Mouse (Mus musculus) embryonic stem cell, embryonic (primary cell): ENCODE results near the gene Pip5kl1.

ENCODE experiments used
- CTCF ChIA-PET, 4 experiments: fragments of 300-600 bp in 2 of 4; fragments of 350-600 bp in 2 of 4; sonication (Branson Sonifier 250); formaldehyde crosslinking; loops; one replicate each; lab custom pipeline; 2022; ENCODE audit warnings: inconsistent platforms in 2 of 4; lab: Charles Lee
- POLR2A ChIA-PET, 4 experiments: fragments of 300-600 bp in 2 of 4; fragments of 350-600 bp in 2 of 4; sonication (Branson Sonifier 250); formaldehyde crosslinking; loops; one replicate each; lab custom pipeline; 2022; ENCODE audit warnings: antibody characterized with exemption in 4 of 4, inconsistent platforms in 1 of 4; lab: Charles Lee

Pip5kl1 gene

GRCm38 (mm10) chr2:32568149-32568548 is 6.4 kb upstream of the Pip5kl1 start:
- CTCF ChIA-PET, result interaction anchor here in 2 of 4 experiments (0.6 to 3.8 kb wide), 6 partner anchors 64 to 256 kb away, joined by 3 to 63 read pairs (median 3); no protein-coding TSS in a partner anchor

GRCm38 (mm10) chr2:32568941-32569340 is 5.7 kb upstream of the Pip5kl1 start:
- ChIA-PET POLR2A (interaction anchor here in 2 of 4 experiments (0.5 to 1.5 kb wide), 4 partner anchors 10 to 763 kb away, joined by 3 to 4 read pairs (median 4); no protein-coding TSS in a partner anchor), CTCF (interaction anchor here in 2 of 4 experiments (0.6 to 3.4 kb wide), 3 partner anchors 65 to 164 kb away, joined by 3 to 18 read pairs (median 3); no protein-coding TSS in a partner anchor)

More at GRCm38 (mm10) chr2:32568149-32568548, 6.4 kb upstream of the Pip5kl1 start:
- POLR2A ChIA-PET, result interaction anchor here in 3 of 4 experiments (0.6 to 1.5 kb wide), 6 partner anchors 9 to 762 kb away, joined by 3 to 5 read pairs (median 4); no protein-coding TSS in a partner anchor

- ChIA-PET CTCF (interaction anchor here (0.6 to 4.0 kb wide), 23 partner anchors 9 to 357 kb away, joined by 3 to 29 read pairs (median 4); partner anchors contain the start of gene Tor2a (in 2 of the 4)), POLR2A (interaction anchor here in 3 of 4 experiments (0.6 to 2.1 kb wide), 60 partner anchors 8 to 883 kb away, joined by 3 to 20 read pairs (median 4); partner anchors contain the start of genes Abl1 (in 1 of the 3), Cdk9 (in 1 of the 3), Fam102a (in 1 of the 3) and Lrsam1 (in 1 of the 3))
These were observed 3.7 kb upstream of the Pip5kl1 start, which contains the start of gene Dpm2 for GRCm38 (mm10) chr2:32570698-32571494. TSS of gene Dpm2 (plus strand) at chr2:32570858.

GRCm38 (mm10) chr2:32572196-32572595 is 2.4 kb upstream of the Pip5kl1 start:
- ChIA-PET CTCF (interaction anchor here in 3 of 4 experiments (0.6 to 4.0 kb wide), 6 partner anchors 11 to 422 kb away, joined by 3 to 29 read pairs (median 3); partner anchors contain the start of gene St6galnac4 (in 2 of the 3)), POLR2A (interaction anchor here in 3 of 4 experiments (0.8 to 2.1 kb wide), 5 partner anchors 11 to 121 kb away, joined by 3 to 7 read pairs (median 3); no protein-coding TSS in a partner anchor)

GRCm38 (mm10) chr2:32574901-32575585 is 446 bp downstream of the Pip5kl1 start:
- POLR2A ChIA-PET, result interaction anchor here (0.6 to 2.1 kb wide), 16 partner anchors 8 to 152 kb away, joined by 3 to 10 read pairs (median 4); partner anchors contain the start of genes St6galnac4 (in 2 of the 4) and Eng (in 1 of the 4)

GRCm38 (mm10) chr2:32575586-32576160 is 1.1 kb downstream of the Pip5kl1 start, which contains the start of gene 9430097D07Rik:
TSS of gene 9430097D07Rik (minus strand) at chr2:32575684.
- ChIA-PET POLR2A (interaction anchor here in 3 of 4 experiments (0.8 to 2.1 kb wide), 18 partner anchors 7 to 113 kb away, joined by 3 to 10 read pairs (median 3); partner anchors contain the start of genes St6galnac4 (in 2 of the 3) and Eng (in 1 of the 3)), CTCF (interaction anchor here (0.6 to 2.6 kb wide), 46 partner anchors 8 to 501 kb away, joined by 3 to 27 read pairs (median 4); partner anchors contain the start of genes St6galnac4 (in 1 of the 4) and Tor2a (in 1 of the 4))

More at GRCm38 (mm10) chr2:32574901-32575585, 446 bp downstream of the Pip5kl1 start:
- CTCF ChIA-PET, result interaction anchor here (0.6 to 2.6 kb wide), 62 partner anchors 8 to 502 kb away, joined by 3 to 27 read pairs (median 4); partner anchors contain the start of genes Eng (in 1 of the 4), St6galnac4 (in 1 of the 4) and Tor2a (in 1 of the 4)

- ChIA-PET POLR2A (interaction anchor here in 3 of 4 experiments (0.6 to 1.7 kb wide), 10 partner anchors 9 to 92 kb away, joined by 3 to 4 read pairs (median 3); partner anchors contain the start of gene St6galnac4 (in 2 of the 3)), CTCF (interaction anchor here in 2 of 4 experiments (0.6 to 2.1 kb wide), 10 partner anchors 10 to 281 kb away, joined by 3 to 6 read pairs (median 3); no protein-coding TSS in a partner anchor)
These were observed 1.9 kb downstream of the Pip5kl1 start for GRCm38 (mm10) chr2:32576532-32576931.

- POLR2A ChIA-PET, result interaction anchor here in 3 of 4 experiments (0.6 to 1.4 kb wide), 6 partner anchors 8 to 142 kb away, joined by 3 to 5 read pairs (median 4); partner anchors contain the start of gene Dpm2 (in 1 of the 3)
These were observed 3.8 kb downstream of the Pip5kl1 start for GRCm38 (mm10) chr2:32578146-32579046.

GRCm38 (mm10) chr2:32581450-32582095 is 7.0 kb downstream of the Pip5kl1 start:
- CTCF ChIA-PET, result interaction anchor here in 2 of 4 experiments (0.9 to 1.8 kb wide), 4 partner anchors 25 to 272 kb away, joined by 3 to 5 read pairs (median 4); no protein-coding TSS in a partner anchor
- POLR2A ChIA-PET, result interaction anchor here in 2 of 4 experiments (1.0 to 2.3 kb wide), 5 partner anchors 11 to 77 kb away, joined by 3 to 8 read pairs (median 4); partner anchors contain the start of gene Dpm2 (in 1 of the 2)

More at GRCm38 (mm10) chr2:32578146-32579046, 3.8 kb downstream of the Pip5kl1 start:
- CTCF ChIA-PET, result interaction anchor here in 2 of 4 experiments (0.5 to 1.1 kb wide), 7 partner anchors 9 to 174 kb away, joined by 3 to 4 read pairs (median 3); partner anchors contain the start of gene St6galnac4 (in 1 of the 2)

GRCm38 (mm10) chr2:32582830-32583799 is 8.5 kb downstream of the Pip5kl1 start:
- ChIA-PET POLR2A (interaction anchor here (0.6 to 2.3 kb wide), 54 partner anchors 8 to 445 kb away, joined by 3 to 14 read pairs (median 4); partner anchors contain the start of genes Dpm2 (in 3 of the 4) and Pip5kl1 (in 3 of the 4)), CTCF (interaction anchor here (0.5 to 2.4 kb wide), 109 partner anchors 8 to 582 kb away, joined by 3 to 32 read pairs (median 5); partner anchors contain the start of genes 9430097D07Rik (in 4 of the 4), Pip5kl1 (in 4 of the 4), Dpm2 (in 2 of the 4) and Eng (in 2 of the 4))

- CTCF ChIA-PET, result interaction anchor here in 1 of 4 experiments (0.7 kb wide), 1 partner anchor 16 kb away, joined by 3 read pairs; no protein-coding TSS in a partner anchor
- POLR2A ChIA-PET, result interaction anchor here in 2 of 4 experiments (1.1 to 2.1 kb wide), 4 partner anchors 9 to 104 kb away, joined by 3 to 12 read pairs (median 4); no protein-coding TSS in a partner anchor
These were observed 10.6 kb downstream of the Pip5kl1 start for GRCm38 (mm10) chr2:32585149-32585714.

GRCm38 (mm10) chr2:32586871-32587351 is 12.3 kb downstream of the Pip5kl1 start, which contains the start of gene St6galnac4:
TSS of gene St6galnac4 (plus strand) at chr2:32587095.
- CTCF ChIA-PET, result interaction anchor here in 3 of 4 experiments (0.5 to 3.5 kb wide), 32 partner anchors 8 to 673 kb away, joined by 3 to 16 read pairs (median 5); partner anchors contain the start of genes 9430097D07Rik (in 1 of the 3) and Pip5kl1 (in 1 of the 3)
- POLR2A ChIA-PET, result interaction anchor here (0.6 to 2.6 kb wide), 40 partner anchors 9 to 784 kb away, joined by 3 to 12 read pairs (median 3); partner anchors contain the start of genes 9430097D07Rik (in 2 of the 4), Pip5kl1 (in 2 of the 4), Slc25a25 (in 2 of the 4) and Dpm2 (in 1 of the 4)
